8 mouse cellular contexts compared by ENCODE assay signal in genomic region chr19:24885504-24885903, GRCm38 (mm10). TPM values are rescaled to one million over a fixed set of nuclear protein-coding genes. Genes with fewer than 3 reads are reported as not detected.
DNase-seq lines count a peak whose midpoint lies in the region; ATAC-seq and TF ChIP-seq lines count a peak whose summit lies in the region.

No protein-coding gene starts in this region.

- H3K9me3 ChIP-seq in ES-E14 (ENCODE audit: control insufficient read depth, insufficient read depth, low read depth, low read length), result no peaks in the 10 kb centered on the region
- no peaks in the 10 kb centered on the region for H3K9me3 ChIP-seq in kidney, postnatal 0 days (replicated peaks; ENCODE audit: low read length)

- H3K4me2 ChIP-seq in kidney, postnatal 0 days (ENCODE audit: low read length), result no peak overlapping the region

- H3K27ac ChIP-seq in ES-E14 (ENCODE audit: insufficient read depth, low read depth, low read length, poor library complexity, severe bottlenecking), result no peak overlapping the region
- H3K27ac ChIP-seq in kidney, postnatal 0 days, result no peak overlapping the region

- H3K4me1 ChIP-seq in ES-E14 (ENCODE audit: control insufficient read depth in 2 of 2, insufficient read depth in 2 of 2, low read length in 2 of 2, poor library complexity in 1 of 2), result peaks cover 0 to 2% of the 10 kb centered on the region in 2 experiments; a peak in 1 of 4 replicates
- no peaks in the 10 kb centered on the region for H3K4me1 ChIP-seq in kidney, postnatal 0 days (replicated peaks; ENCODE audit: insufficient read depth, low read length)

- no peak overlapping the region for H3K4me3 ChIP-seq in ES-E14 (ENCODE audit: insufficient read depth in 1 of 2, low read depth in 1 of 2, low read length in 2 of 2, poor library complexity in 1 of 2, severe bottlenecking in 1 of 2)
- no peak overlapping the region for H3K4me3 ChIP-seq in kidney, postnatal 0 days (replicated peaks; ENCODE audit: low read depth, low read length)

- ATAC-seq in kidney, postnatal 0 days (replicated peaks; ENCODE audit: low FRiP score, low read depth), result no peak; the same call in 1 of the 2 replicates

- no peak overlapping the region for H3K9ac ChIP-seq in ES-E14 (ENCODE audit: insufficient read depth, low read depth, low read length, poor library complexity, severe bottlenecking)
- H3K9ac ChIP-seq in kidney, postnatal 0 days (ENCODE audit: low read depth, low read length), result no peak overlapping the region

- TF ChIP-seq CTCF in kidney, postnatal 0 days (IDR thresholded peaks at IDR 0.05; ENCODE audit: low read depth), result peak; percentile 87

- in situ Hi-C loops in ES-E14 (cut with MboI; ENCODE audit: low sequenced_read_pairs in 2 of 2, unreplicated experiment in 2 of 2), result loop anchor here in 1 of 2 experiments (10.0 kb wide), 1 partner anchor 581 kb away; no protein-coding TSS in a partner anchor

- DNase-seq in adrenal gland, postnatal 14 days, result peak; percentile 60
- DNase-seq in adrenal gland, postnatal 25 days, result no peak
- no peak for DNase-seq in ES-E14 (ENCODE audit: low read depth, low spot score)
- DNase-seq in cerebellum, postnatal 25 days, result peak; percentile 34 to 66
- DNase-seq in heart, adult 18-20 months, result peak; percentile 39 to 73
- DNase-seq in kidney, postnatal 0 days (ENCODE audit: low spot score), result peak; percentile 83
- peak; percentile 64 for DNase-seq in lung, postnatal 14 days
- DNase-seq in right cerebral cortex, postnatal 10 days (ENCODE audit: low spot score in 2 of 2), result peak; percentile 50 to 61

- H3K36me3 ChIP-seq in ES-E14 (ENCODE audit: control insufficient read depth, insufficient read depth, low read length, poor library complexity, severe bottlenecking), result no peaks in the 10 kb centered on the region
- no peaks in the 10 kb centered on the region for H3K36me3 ChIP-seq in kidney, postnatal 0 days (ENCODE audit: insufficient read depth, low read length)

- no peaks in the 10 kb centered on the region for H3K27me3 ChIP-seq in kidney, postnatal 0 days (ENCODE audit: insufficient read depth, low read length)

- 6% methylated on average over 5 of the region's 5 CpGs for WGBS in kidney, postnatal 0 days

TF ChIP-seq in ES-E14, 5 proteins besides CTCF, POLR2A, EP300 and RAD21:
- TF ChIP-seq MAFK (IDR thresholded peaks at IDR 0.05; ENCODE audit: insufficient read depth, low read depth, low read length), result no peak
- TF ChIP-seq ZNF384 (IDR thresholded peaks at IDR 0.05; ENCODE audit: low read depth, low read length), result no peak
- peak; percentile 61; the same call in 1 of the 2 replicates for TF ChIP-seq ZC3H11A (IDR thresholded peaks at IDR 0.05; ENCODE audit: borderline replicate concordance, low read depth, low read length)
TF ChIP-seq in ES-E14: peak in this region for 1.

RNA-seq across cellular contexts. Expression of gene Gm10053, which starts 10.0 kb away (rescaled TPM):
- total RNA-seq in adrenal gland, postnatal 14 days (2021), result 547 and 580 TPM in 2 replicates
- total RNA-seq in adrenal gland, postnatal 25 days (2021), result 183 and 198 TPM in 2 replicates
- total RNA-seq in ES-E14 (2012; rRNA removed), result 88.4 and 144 TPM in 2 replicates
- 1,000 to 10,000 TPM; 1,047 to 1,076 TPM for total RNA-seq in heart, adult 18-20 months (2021)
- 458 and 466 TPM in 2 replicates for polyA plus RNA-seq in kidney, postnatal 0 days (2015; fragmentation: Nextera tagmentation; extraction: Ambion mirVana)

RNA-seq across cellular contexts. Expression of gene Foxd4, which starts 15.5 kb away (rescaled TPM):
- not detected in 2 replicates for total RNA-seq in adrenal gland, postnatal 14 days (2021)
- not detected in 2 replicates for total RNA-seq in adrenal gland, postnatal 25 days (2021)
- not detected in 2 replicates for total RNA-seq in ES-E14 (2012; rRNA removed)
- total RNA-seq in heart, adult 18-20 months (2021), result not detected
- not detected in 2 replicates for polyA plus RNA-seq in kidney, postnatal 0 days (2015; fragmentation: Nextera tagmentation; extraction: Ambion mirVana)

RNA-seq across cellular contexts. Expression of gene Pgm5, which starts 23.8 kb away (rescaled TPM):
- 60.3 and 68.5 TPM in 2 replicates for total RNA-seq in adrenal gland, postnatal 14 days (2021)
- 46.2 and 54.3 TPM in 2 replicates for total RNA-seq in adrenal gland, postnatal 25 days (2021)
- total RNA-seq in ES-E14 (2012; rRNA removed), result 0.26 and 3.0 TPM in 2 replicates
- total RNA-seq in heart, adult 18-20 months (2021), result 100 to 1,000 TPM; 108 TPM
- 0.87 and 0.96 TPM in 2 replicates for polyA plus RNA-seq in kidney, postnatal 0 days (2015; fragmentation: Nextera tagmentation; extraction: Ambion mirVana)

Comparison
In these comparisons a context has a peak if more than half of its experiments do, and no peak if none do; other contexts are left out.
1. DNase-seq: peak in adrenal gland, postnatal 14 days (single experiment), cerebellum, postnatal 25 days (2 of 2), heart, adult 18-20 months (2 of 2), kidney, postnatal 0 days (single experiment), lung, postnatal 14 days (single experiment) and right cerebral cortex, postnatal 10 days (2 of 2); none in adrenal gland, postnatal 25 days (single experiment) and ES-E14 (single experiment).
2. RNA of gene Pgm5, which starts 23.8 kb away (total RNA-seq): 108 TPM in heart, adult 18-20 months, 60.3 to 68.5 TPM in adrenal gland, postnatal 14 days and 46.2 to 54.3 TPM in adrenal gland, postnatal 25 days; 0.26 to 3.0 TPM in ES-E14; every median in the first group is over 10 times any median in the second.